Mouse (Mus musculus) A20 (cell line): Measurements from ENCODE around the gene Tsen15.
A peak's percentile ranks its signal among the peaks of the same experiment; 100 is the strongest.

Source experiments
- DNase-seq: peaks from one replicate; pipeline ENCODE4 v3.0.0-alpha.2; 2011; ENCODE audit warnings: low read depth, low spot score

Gene Tsen15

DNA sequence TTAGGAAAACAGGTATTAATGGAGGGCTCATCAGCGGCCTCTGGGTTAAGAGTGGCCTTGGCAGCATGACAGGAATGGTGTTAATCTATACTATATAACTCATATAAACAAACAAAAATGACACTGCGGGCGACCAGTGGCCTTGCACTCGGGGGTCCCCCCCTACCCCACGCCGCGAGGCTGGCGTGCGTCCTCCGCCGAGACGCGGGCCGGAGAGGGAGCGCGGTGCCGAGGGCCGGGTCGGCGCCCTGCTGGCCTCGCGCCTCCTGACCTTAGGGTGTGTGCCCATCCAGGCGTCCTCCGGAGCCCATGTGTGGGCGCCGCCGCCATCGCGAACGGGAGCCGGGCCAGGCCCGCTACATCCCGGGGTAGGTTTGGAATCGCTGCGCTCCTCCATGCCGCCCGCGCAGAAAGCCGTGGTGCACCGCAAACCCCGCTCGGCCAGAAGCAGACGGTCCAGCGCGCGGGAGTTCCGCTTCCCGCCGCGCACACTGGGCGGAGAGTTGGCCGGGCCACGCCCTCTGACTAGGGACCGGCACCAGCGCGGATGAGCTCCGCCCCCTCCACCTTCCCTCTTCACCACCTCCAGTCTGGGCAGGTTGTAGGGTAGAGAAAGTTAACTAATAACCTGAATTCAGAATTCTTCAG is at the start of gene Tsen15:
TSS of gene Tsen15 (minus strand) at position 501 of the 648 bp plus-strand sequence.
- DNase-seq = peak; percentile 90

DNA sequence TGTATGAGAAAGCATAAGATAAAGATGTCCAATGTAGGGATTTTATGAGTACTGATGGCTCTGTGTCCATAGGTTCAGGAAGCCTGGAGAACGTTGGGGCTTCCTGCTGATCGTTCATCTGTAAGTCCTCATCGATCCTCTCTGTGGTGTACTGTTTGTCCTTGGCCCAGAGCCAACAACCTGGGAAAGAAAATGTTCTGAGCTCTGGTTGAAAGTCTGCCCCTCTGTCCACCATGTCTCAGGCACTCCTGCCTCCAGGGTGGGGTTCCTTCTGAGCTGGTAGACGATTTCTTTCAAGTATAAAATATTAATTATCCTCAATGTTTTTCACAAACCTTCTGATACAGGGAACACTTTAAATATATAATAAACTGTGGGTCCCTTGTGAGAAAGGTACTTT is 47.7 kb upstream of the Tsen15 start:
- DNase-seq = no peak

DNA sequence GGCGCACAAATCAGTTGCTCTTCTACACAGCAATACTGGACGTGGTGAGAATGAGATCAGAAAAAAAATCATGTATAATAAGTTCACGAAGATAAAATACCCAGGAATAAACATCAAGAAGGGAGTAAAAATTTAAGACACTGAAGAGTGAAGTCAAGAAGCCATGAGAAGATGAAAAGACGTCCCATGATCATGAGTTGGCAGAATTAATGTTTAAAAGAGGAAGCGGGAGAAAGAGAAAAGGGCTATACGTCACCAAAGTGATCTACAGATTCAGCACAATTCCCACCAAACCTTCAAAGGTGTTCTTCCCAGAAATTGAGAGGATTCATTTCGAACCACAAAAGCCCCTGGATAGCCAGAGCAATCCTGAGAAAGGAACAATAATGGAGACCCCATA is 43.3 kb upstream of the Tsen15 start:
- no peak for DNase-seq

DNA sequence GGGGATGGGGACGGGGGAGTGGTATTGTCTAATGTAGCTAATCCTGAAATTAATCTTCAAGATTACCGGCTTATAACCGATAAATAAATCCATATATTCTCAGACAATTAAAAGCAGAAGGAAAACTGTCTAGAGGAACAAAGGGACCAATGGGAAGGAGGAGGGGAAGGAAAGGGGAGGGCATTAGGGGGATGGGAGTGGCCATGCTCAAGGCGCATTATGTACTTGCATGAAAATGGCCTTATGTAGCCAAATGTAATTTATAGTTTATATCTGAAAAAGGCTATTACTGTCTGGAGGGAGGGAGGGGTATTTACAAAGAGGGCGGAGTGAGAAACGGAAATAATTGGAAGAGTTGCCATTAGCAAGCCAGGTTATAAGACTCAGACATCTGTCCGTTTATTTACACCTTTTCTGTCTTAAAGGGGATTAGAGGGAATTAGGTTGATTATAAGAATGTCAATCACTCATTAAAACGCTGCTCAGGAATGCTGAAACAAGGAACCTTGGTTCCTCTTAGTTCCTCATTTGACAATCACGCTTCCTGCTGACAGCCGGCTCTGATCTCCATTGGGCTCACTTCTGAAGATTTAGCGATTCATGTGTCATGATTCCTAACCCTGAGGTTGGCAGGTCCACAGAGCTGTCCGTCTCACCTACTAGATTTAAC is 41.6 kb upstream of the Tsen15 start:
- no peak for DNase-seq

DNA sequence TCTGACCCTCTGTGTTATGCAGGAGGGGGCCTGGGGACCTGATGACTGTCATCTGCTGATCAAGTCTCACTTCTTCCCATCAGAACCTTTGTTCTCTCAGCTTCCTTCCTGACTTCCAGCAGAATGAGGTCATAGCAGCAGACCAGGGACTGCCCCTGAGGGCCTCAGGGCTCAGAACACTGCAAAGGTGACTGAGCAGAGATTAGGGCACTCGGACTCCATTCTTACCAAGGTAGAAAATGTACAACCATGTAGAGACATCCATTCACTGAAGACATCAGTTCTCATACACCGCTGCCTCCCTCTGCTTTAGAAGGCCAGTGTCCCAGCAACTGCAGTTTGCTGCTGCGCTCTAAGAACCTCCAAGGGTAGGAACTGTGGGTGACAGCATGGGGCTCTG is 36.6 kb upstream of the Tsen15 start:
- no peak for DNase-seq

DNA sequence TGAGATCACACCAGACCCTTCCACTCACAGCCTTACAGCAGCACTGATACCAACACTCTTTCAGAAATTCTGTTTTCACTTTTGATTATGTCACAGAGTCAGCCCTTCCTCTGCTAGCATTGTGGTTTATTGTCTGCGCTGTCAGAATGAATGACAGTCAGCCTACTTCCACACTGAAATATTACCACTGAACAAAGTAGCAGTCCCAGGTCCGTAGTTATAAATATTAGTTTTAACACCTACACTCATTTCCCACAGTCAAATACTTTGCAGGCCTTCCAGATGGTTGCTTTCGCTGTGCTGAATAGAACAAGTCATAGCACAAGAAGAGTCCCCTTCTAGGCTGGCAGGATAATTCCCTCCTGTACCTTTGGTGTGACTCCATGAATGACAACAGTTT is 35.8 kb upstream of the Tsen15 start:
- no peak for DNase-seq

DNA sequence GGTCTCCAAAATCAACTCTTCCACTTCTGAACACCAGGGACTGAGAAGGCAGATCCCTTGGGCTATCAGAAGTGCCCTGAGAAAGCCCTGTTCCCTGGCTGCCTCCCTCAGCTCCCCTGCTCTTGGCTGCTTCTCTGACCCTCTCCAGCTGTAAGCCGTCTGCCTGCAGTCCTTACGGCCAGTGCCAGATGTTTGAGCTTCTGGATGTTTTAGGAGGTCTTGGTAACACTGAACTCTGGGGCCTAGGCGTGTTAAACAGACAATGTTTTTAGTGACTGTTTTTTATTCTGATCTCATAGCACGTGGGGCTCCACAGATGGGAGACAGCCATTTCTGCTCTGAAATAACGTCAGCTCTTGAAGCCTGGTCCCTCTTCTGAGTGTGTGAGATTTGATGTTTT is 31.1 kb upstream of the Tsen15 start:
- no peak for DNase-seq

DNA sequence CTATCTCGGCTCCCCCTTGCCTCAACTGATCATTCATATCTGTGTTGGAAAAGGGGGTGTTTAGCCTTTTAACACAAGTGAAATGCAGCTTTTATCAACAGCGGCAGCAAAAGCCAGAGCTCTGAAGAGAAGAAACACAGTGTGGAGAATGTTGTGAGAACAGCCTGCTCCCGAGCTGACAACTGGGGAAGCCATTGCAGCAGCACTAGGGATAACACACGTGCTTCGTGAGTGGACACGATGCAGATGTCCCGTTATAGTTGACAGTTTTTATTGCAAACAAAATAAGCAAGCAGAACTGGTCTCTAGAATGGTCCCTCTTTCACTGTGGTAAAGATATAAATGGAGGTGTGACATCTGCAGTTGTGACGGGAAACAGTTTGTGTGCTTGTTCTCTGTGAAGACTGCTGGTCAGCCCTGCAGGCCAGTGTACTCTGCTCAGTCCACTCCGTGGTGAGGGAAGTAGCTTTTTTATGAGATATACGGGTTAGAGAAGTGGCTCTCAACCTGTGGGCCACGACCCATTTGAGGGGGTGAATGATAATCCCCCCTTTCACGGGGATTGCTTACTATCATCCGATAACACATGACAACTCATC is 29.9 kb upstream of the Tsen15 start:
- DNase-seq = no peak

DNA sequence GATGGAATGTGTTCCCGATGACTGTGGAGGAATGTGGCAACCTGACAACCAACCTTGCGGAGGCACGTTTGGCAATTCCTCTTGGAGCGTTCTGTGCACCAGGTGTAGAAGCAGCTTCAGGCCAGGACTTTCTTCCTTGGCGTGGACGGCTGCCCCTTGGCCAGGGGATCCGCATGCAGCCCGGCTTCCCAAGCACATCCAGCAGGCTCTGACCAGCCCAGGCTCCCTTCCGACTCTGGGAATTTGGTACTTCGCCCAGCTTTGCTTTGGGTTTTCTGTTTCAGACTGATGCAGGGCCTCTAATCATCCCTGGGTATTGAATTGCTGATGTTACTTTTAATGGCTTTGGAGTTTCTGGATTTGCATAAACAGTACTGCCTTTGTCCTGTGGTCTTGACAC is 28.0 kb upstream of the Tsen15 start:
- DNase-seq = no peak

DNA sequence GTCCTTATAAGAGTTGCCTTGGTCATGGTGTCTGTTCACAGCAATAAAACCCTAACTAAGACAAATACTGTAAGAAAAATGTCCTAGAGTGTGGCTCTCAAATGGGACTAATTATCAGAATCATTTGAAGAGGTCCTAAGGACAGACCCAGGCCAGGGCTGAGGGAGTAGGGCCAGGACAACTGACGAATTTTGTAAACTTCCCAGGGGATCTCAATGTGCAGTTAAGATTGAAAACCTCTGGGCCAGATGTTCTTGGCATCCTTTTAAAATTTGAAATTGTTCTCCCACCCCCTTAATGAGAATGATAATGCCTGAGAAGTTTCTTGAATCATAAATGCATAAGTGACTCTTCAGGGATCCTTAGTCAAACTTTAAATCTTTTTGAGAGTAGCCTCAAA is 27.5 kb upstream of the Tsen15 start:
- DNase-seq = no peak

DNA sequence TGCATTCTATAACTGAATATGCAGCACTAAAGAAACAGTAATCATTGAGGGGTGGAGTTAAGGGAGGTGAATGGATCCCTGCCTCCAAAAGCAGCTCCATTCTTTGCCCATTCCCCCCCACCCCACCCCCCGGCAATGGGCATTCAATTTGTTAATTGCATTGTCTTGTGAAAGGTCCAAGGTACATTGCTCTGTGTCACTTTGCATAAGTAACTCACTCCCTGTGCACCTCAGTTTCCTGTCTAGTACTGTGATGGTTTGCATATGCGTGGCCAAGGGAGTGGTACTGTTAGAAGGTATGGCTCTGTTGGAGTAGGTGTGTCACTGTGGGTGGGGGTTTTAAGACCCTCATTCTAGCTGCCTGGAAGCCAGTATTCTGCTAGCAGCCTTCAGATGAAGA is 26.6 kb upstream of the Tsen15 start:
- DNase-seq = no peak

DNA sequence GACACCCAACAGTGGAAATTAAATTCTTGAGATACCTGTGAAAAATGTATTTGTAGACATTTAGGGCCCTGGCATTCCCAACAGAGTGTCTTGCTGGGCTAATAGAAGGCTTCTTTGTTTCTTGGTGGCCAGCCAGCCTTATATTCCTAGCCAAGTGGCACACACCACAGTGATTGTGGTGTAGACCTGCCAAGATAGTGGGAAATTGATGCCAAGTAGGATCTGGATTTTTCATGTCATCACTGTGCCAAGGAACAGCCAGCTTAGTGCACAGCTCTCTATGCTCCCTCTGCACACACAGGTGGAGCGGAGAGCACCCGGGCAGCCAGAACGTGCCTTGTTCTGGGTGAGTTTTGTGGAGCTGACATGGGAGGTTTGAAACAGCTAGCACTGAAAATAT is 24.2 kb upstream of the Tsen15 start:
- no peak for DNase-seq

DNA sequence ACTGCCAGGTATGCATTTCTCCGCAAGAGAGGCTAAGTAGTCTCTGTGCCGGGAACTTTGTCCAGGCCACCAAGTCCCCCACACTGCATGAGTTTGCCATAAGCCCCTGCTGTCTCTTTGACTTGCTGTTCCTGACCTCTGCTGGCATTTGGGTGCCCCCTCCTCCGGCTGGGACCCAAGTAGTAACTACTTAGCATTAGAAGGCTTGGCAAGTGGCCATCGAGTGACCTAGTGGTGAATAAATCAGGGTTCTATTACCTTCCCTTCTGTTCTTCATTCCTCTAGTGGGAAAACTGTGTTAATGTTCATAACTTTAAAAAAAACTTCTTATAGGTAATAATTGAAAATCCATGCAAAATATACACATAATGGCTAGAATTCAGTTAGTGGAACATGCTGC is 22.9 kb upstream of the Tsen15 start:
- no peak for DNase-seq

DNA sequence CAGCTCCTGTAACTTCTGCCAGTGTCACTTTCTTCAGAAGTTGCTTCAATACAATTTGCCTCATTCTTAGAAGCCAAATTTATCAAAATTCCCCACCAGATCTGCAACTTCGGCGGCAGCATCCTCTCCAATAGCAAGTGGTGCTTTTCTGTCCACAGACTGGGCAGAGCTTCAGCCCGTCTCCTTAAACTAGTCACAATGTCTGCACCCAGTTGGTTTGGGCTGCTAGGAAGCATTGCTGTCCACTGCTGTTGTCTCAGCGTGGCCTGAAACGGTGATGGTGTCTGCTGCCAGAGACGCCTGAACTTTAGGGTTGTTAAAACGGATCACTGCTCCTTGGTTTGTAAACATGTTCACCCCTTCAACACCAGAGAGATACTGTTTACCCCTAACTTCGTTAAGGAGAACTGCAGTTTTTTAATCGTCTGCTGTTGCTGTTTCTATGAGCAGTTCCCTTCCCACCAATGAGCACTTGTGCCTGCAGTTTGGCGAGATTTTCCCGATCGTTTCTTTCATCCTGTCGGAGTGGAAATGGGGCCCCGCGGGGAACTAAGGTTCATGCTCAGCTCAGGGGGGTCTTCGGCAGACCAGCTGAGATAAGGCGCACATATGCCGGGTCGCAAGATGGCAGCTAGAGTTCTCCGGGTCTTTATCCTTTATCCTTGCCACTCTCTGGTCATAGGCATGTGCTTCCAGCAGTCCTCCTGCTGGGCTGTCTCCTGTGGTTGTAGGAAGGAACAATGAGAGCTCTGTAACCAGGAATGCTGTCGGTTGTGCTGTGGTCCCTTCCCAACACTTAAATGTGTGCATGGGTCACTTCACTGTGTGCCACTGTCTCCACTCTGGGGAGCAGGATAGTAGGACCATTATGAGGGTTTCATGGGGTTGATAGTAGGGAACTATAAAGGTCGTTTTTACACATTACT is 20.8 kb upstream of the Tsen15 start:
- no peak for DNase-seq

DNA sequence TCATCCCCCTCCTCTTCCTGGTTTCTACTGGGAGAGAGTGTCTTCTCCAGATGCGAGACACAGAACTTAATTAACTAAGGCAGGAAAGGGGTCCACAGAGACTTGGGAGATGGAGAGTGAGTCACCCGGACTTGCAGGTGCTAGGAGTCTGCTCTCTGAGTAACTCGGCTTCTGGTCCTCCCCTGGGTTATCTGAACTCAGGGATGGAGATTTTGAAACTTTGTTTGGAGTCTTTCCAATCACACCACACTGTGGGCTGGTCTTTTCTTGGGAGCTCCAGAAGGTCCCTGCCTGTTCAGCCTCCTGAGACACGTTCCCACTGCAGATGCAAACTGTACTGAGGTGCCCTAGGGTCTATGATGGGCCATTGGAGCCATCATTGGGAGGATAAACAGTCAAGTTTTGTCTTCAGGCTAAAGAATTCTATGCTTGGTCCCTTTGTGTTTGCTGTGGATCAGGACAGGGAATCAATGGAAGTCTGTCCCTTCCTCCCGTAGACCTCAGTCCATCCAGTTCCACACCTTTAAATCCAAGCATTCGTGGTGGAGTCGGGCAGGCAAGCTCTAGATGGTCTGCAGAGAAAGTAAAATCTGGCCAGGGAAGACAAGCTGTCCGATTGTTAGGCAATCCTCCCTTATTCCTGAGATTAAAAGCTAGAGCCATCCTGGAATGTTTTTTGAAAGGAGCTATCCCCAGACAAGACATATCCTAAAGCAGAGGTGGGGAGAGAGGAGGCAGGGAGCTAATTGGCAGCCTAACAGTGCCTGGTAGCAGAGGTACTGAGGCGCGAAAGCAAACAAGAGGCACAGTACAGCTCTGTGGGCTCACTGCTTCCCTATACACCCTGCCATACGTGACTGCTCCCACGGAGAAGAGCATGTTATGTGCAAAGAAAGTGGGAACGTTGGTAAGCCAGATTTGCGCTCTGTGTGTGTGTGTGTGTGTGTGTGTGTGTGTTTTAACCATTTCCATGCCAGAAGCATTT is 14.4 kb upstream of the Tsen15 start:
- DNase-seq = peak; percentile 14

DNA sequence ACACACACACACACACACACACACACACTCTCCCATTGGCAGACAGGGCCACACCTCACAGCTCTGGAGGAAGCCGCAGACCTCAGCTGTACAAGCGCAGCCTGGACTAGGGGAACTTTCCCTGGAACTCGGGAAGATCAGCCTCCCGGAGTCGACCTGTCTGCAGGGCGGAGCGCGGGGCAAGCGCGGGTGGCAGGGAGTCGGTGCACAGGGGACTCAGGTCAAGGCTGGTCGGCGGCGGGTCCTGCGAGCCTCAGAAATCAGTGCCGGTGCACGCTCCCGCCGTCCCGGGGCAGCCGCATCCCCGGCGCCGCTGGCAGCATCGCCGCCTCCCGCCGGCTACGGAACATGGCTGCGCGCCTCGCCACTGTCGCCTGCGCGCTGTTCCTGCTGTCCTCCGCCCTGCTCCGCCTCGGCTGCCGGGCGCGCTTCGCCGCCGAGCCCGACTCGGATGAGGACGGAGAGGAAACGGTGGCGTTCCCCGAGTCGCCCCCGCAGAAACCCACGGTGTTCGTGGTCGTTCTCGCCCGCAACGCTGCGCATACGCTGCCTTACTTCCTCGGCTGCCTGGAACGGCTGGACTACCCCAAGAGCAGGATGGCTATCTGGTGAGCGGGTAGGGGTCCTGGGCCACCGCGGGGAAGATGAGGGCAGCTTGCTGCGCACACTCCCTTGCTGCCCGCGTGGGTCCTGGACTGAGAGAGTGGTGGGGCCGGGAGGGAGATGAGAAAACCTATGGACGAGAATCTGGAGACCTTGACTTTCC is 13.5 kb upstream of the Tsen15 start, which contains the start of gene Colgalt2:
TSS of gene Colgalt2 (plus strand) at position 41 of the 766 bp plus-strand sequence.
- no peak for DNase-seq

DNA sequence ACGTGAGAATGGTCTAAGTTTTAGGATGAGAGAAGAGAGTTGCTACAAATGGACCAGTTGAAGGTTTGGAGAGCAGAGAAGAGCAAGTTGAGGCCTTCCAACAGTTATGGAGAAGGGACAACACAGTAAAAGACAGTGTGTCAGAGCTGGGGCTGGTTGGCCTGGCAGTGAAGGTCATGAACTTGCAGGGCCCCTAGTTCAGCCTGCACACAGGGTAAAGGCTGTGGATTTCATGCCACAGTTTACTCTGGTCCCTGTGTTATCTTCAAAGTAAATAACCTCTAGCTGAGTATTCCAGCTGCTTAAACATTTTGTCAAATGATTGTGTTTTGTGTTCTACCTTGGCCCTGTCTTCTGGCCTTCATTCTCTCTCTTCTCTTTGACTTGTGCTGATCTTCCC is 12.2 kb upstream of the Tsen15 start:
- no peak for DNase-seq

DNA sequence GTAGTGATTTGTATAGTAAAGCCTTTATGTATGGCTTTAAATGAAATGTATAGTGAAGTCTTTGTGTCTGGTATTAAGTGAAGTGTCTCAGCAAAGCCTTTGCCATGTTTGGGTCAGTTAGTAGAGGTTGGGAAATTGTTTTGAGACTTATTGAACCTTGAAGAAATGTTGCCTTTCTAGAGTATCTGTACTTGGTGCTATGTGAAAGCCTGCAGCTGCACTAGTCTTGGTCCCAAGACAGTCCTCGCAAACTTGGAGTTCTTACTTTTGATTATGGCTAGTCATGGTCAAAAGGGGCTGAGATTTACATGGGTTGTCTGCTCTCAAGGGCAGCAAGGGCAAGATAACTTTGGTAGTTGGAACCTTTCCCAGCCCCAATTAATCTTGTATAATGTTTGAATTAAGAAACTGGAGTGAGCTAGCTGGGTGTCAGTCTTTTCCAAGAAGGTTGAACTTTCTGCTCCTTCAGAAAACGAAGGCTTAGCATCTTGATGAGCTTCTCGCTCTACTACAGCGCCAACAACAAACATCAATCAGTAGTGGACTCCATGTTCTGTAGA is 8.5 kb upstream of the Tsen15 start:
- DNase-seq = no peak

DNA sequence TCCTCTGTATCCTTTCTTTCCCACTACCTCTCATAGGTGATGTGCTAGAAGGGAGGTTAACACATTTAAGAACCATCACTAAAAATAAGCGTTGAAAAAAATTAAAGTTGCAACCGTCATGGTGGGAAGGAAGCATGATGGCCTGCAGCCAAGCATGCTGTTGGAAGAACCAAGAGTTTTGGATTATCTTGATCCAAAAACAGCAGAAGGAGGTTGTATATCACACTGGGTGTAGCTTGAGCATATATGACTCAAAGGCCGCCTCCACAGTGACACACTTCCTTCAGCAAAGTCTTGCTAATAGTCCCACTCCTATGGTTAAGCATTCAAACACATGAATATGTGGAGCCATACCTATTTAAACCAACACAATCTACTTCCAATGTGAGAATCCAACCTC is 7.6 kb upstream of the Tsen15 start:
- no peak for DNase-seq

DNA sequence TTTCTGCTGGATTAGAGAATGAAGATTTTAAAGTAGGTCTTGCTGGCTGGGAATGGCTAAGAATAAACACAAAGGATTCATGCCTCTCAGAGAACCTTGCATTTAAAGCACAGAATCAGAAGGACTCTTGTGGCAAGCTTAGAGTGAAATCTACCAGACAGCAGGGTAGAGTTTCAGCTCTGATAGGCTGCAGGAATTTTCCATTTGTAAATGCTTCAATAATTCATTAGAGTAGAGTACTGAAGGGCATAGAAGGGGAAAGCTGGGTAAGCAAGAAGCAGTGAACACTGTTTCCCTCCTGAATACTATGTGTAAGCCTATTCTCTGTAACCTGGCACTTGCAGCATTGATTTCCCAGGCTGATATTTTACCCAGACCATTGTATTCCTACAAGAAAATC is 2.8 kb upstream of the Tsen15 start:
- DNase-seq = no peak
